Mouse (Mus musculus) urinary bladder, postnatal 0 days (tissue): Measurements from ENCODE around the gene Tjp1. TPM values are rescaled to one million over a fixed set of nuclear protein-coding genes. Genes with fewer than 3 reads are reported as not detected.

ENCODE experiments used
- polyA plus RNA-seq: library from polyadenylated mRNA; unstranded; fragments of >200 nt; fragmentation: Nextera tagmentation; extraction: Ambion mirVana; gene quantifications from 2 replicates; pipeline ENCODE4 v1.2.1, GENCODE M21; 2015

The Tjp1 gene
- 16.0 and 18.7 TPM in 2 replicates for polyA plus RNA-seq

GRCm38 (mm10) chr7:65527071-65528007, at the start of gene Tjp1:
TSS of gene Tjp1 (minus strand) at chr7:65527781.

Other genes with a start within 250 kb of the Tjp1 start
- 3.7 and 4.8 TPM in 2 replicates for gene Tarsl2, start 117.1 kb upstream of the Tjp1 start, polyA plus RNA-seq
- gene Tm2d3, start 163.4 kb upstream of the Tjp1 start, polyA plus RNA-seq = 58.2 and 63.0 TPM in 2 replicates